Mouse (Mus musculus) frontal cortex, postnatal 10 days (tissue): ENCODE measurements around the gene Cd5.

ENCODE experiments used
- DNase-seq, 2 experiments: peaks; one replicate each; pipeline ENCODE4 v3.0.0; 2022; ENCODE audit warnings: low spot score in 2 of 2, mixed read lengths in 1 of 2

Gene Cd5

GRCm38 (mm10) chr19:10671319-10671718 is 67.5 kb downstream of the Cd5 start:
- no peak for DNase-seq
